ENCODE assay signal across 19 mouse cellular contexts in genomic region chr2:17723268-17724019, GRCm38 (mm10). TPM values are rescaled to one million over a fixed set of nuclear protein-coding genes. Genes with fewer than 3 reads are reported as not detected.
DNase-seq lines count a peak whose midpoint lies in the region; ATAC-seq and TF ChIP-seq lines count a peak whose summit lies in the region.
"Had no signal": no experiment of that assay in that cellular context is flagged by ENCODE, and none has a peak within 500 bp of the region (broad histone marks: within the 10 kb centered on the region; RNA-seq: fewer than 3 reads in every experiment).

No protein-coding gene starts in this region.

- no peaks in the 10 kb centered on the region for H3K9me3 ChIP-seq in heart, embryonic 13.5 days
- H3K9me3 ChIP-seq: forebrain, embryonic 12.5 days; hindbrain, embryonic 15.5 days; intestine, embryonic 15.5 days; limb, embryonic 12.5 days had no signal

- no peak for TF ChIP-seq CTCF in left cerebral cortex, adult 2 months (IDR thresholded peaks at IDR 0.05)
- no peak for TF ChIP-seq CTCF in cortical plate, adult 2 months (IDR thresholded peaks at IDR 0.05; ENCODE audit: extremely low read depth, insufficient read depth, low read length)
- TF ChIP-seq CTCF in gastrocnemius, adult 2 months (IDR thresholded peaks at IDR 0.05): no peak

- H3K4me2 ChIP-seq in heart, embryonic 13.5 days: peak overlapping the region; percentile 43
- H3K4me2 ChIP-seq: forebrain, embryonic 12.5 days; hindbrain, embryonic 15.5 days; intestine, embryonic 15.5 days; limb, embryonic 12.5 days had no signal

- H3K27me3 ChIP-seq in heart, embryonic 13.5 days (replicated peaks): peaks cover 10% of the 10 kb centered on the region
- H3K27me3 ChIP-seq: hindbrain, embryonic 15.5 days; limb, embryonic 12.5 days had no signal

- 19% methylated on average over 12 of the region's 12 CpGs for WGBS in heart, embryonic 13.5 days

- no peak overlapping the region for H3K9ac ChIP-seq in heart, embryonic 13.5 days
- H3K9ac ChIP-seq: forebrain, embryonic 12.5 days; hindbrain, embryonic 15.5 days; intestine, embryonic 15.5 days; limb, embryonic 12.5 days; liver, embryonic 14.5 days had no signal

- peaks cover 11% of the 10 kb centered on the region for H3K4me1 ChIP-seq in heart, embryonic 13.5 days
- peaks cover 2% of the 10 kb centered on the region; the same call in 1 of the 2 replicates for H3K4me1 ChIP-seq in cortical plate, adult 2 months (ENCODE audit: control insufficient read depth, insufficient read depth, low read length)
- H3K4me1 ChIP-seq: intestine, embryonic 15.5 days had no signal

- no peak for DNase-seq in heart, postnatal 36 days
- no peak for DNase-seq in left cerebral cortex, adult 2 months (ENCODE audit: extremely low spot score in 1 of 2, low spot score in 2 of 2)
- DNase-seq in left cerebral cortex, postnatal 4 days: no peak
- no peak for DNase-seq in gastrocnemius, adult 2 months
- no peak for DNase-seq in Muller cell, postnatal 12 days (ENCODE audit: inconsistent ontology term)
- DNase-seq: adrenal gland, adult 2 months; cerebellum, adult 8-10 months; kidney, postnatal 36 days; right cerebral cortex, postnatal 14 days; spleen, adult 18-20 months; thymus, adult 18-20 months had no signal

- H3K36me3 ChIP-seq in heart, embryonic 13.5 days: no peaks in the 10 kb centered on the region
- H3K36me3 ChIP-seq: forebrain, embryonic 12.5 days; hindbrain, embryonic 15.5 days; intestine, embryonic 15.5 days; limb, embryonic 12.5 days had no signal

- TF ChIP-seq POLR2A in cortical plate, adult 2 months (IDR thresholded peaks at IDR 0.05; ENCODE audit: extremely low read depth, insufficient read depth, low read length): no peak

- H3K27ac ChIP-seq in heart, embryonic 13.5 days (replicated peaks): no peak overlapping the region
- H3K27ac ChIP-seq in left cerebral cortex, adult 2 months: peak overlapping the region; percentile 4
- 0 out of 2 replicates have a peak overlapping the region, but pooled peaks have one; percentile 7 for H3K27ac ChIP-seq in cortical plate, adult 2 months (ENCODE audit: insufficient read depth, low read length)
- H3K27ac ChIP-seq in gastrocnemius, adult 2 months: no peak overlapping the region
- H3K27ac ChIP-seq: forebrain, embryonic 12.5 days; hindbrain, embryonic 15.5 days; intestine, embryonic 15.5 days; limb, embryonic 12.5 days; liver, embryonic 14.5 days had no signal

- intact Hi-C loops in heart, postnatal 36 days (cut with DNase I): no loop called here
- intact Hi-C loops in left cerebral cortex, adult 2 months (cut with DNase I): no loop called here
- intact Hi-C loops in left cerebral cortex, postnatal 4 days (cut with DNase I): no loop called here
- intact Hi-C loops in gastrocnemius, adult 2 months (cut with DNase I): no loop called here

- no peak overlapping the region for H3K4me3 ChIP-seq in heart, embryonic 13.5 days
- H3K4me3 ChIP-seq in left cerebral cortex, adult 2 months: no peak overlapping the region; the same call in 1 of the 2 replicates
- no peak overlapping the region for H3K4me3 ChIP-seq in cortical plate, adult 2 months (ENCODE audit: insufficient read depth, low read length)
- H3K4me3 ChIP-seq in gastrocnemius, adult 2 months: no peak overlapping the region
- H3K4me3 ChIP-seq: forebrain, embryonic 12.5 days; hindbrain, embryonic 15.5 days; intestine, embryonic 15.5 days; limb, embryonic 12.5 days had no signal

- no peak for ATAC-seq in heart, embryonic 13.5 days (ENCODE audit: extremely low read depth, insufficient number of reproducible peaks, low FRiP score, low TSS enrichment)
- ATAC-seq in common myeloid progenitor, adult 5-6 weeks (replicated peaks; ENCODE audit: low read depth, poor library complexity, severe bottlenecking): peak; percentile 87
- ATAC-seq: intestine, embryonic 15.5 days had no signal

RNA-seq across cellular contexts. Expression of gene Nebl, which starts 7.8 kb away (rescaled TPM):
- 220 and 249 TPM in 2 replicates for polyA plus RNA-seq in heart, embryonic 13.5 days (2015; fragmentation: Nextera tagmentation; extraction: Ambion mirVana)
- total RNA-seq in heart, postnatal 36 days (2021): 100 to 1,000 TPM; 359 to 378 TPM
- 10 to 100 TPM; 80.3 to 80.9 TPM for total RNA-seq in left cerebral cortex, adult 2 months (2021)
- total RNA-seq in left cerebral cortex, postnatal 4 days (2021): 10 to 100 TPM; 28.1 to 36.5 TPM
- total RNA-seq in common myeloid progenitor, adult 5-6 weeks (2017): 0.18 and 0.82 TPM in 2 replicates
- polyA plus RNA-seq in cortical plate, adult 2 months (2012; rRNA removed): 36.6 and 46.7 TPM in 2 replicates
- total RNA-seq in gastrocnemius, adult 2 months (2021): 1 to 10 TPM in 1 of 2 experiments, under 1 TPM in 1; 0.43 to 1.5 TPM

Comparison
In these comparisons a context has a peak if more than half of its experiments do, and no peak if none do; other contexts are left out.
1. H3K27ac ChIP-seq: peak in left cerebral cortex, adult 2 months (single experiment) and cortical plate, adult 2 months (single experiment); none in heart, embryonic 13.5 days (single experiment) and gastrocnemius, adult 2 months (single experiment).
2. RNA of gene Nebl, which starts 7.8 kb away (total RNA-seq): 359 to 378 TPM in heart, postnatal 36 days, 80.3 to 80.9 TPM in left cerebral cortex, adult 2 months and 28.1 to 36.5 TPM in left cerebral cortex, postnatal 4 days; 0.43 to 1.5 TPM in gastrocnemius, adult 2 months and 0.18 to 0.82 TPM in common myeloid progenitor, adult 5-6 weeks; every median in the first group is over 10 times any median in the second.